Mouse (Mus musculus) limb, embryonic 11.5 days (tissue): ENCODE results near the gene Kdm5c. TPM values are rescaled to one million over a fixed set of nuclear protein-coding genes. Genes with fewer than 3 reads are reported as not detected.

Source experiments
- ATAC-seq: fragments of 200-750 bp; cut with Nextera tagmentation; 2 replicates; pipeline ENCODE4 v1.8.0; 2017; ENCODE audit warnings: low read depth; ENCODE audit not compliant: insufficient number of reproducible peaks, low FRiP score, low TSS enrichment
- DNase-seq: peaks from one replicate; pipeline ENCODE4 v3.0.0-alpha.2; 2015; ENCODE audit warnings: low spot score
- H3K27ac ChIP-seq: fragments of 300-500 bp; sonication (generic); replicated peaks from 2 replicates; pipeline ENCODE4 v1.5.1; 2014; ENCODE audit warnings: low read depth, mild to moderate bottlenecking, low read length
- H3K27me3 ChIP-seq: fragments of 300-500 bp; sonication (generic); 2 replicates; pipeline ENCODE4 v1.6.1; 2014; ENCODE audit warnings: mild to moderate bottlenecking, low read length, mixed read lengths; ENCODE audit not compliant: control insufficient read depth, insufficient read depth
- H3K36me3 ChIP-seq: fragments of 300-500 bp; sonication (generic); 2 replicates; pipeline ENCODE4 v1.6.1; 2014; ENCODE audit warnings: mild to moderate bottlenecking, low read length, moderate library complexity, mixed read lengths; ENCODE audit not compliant: control insufficient read depth, insufficient read depth
- H3K4me1 ChIP-seq: fragments of 300-500 bp; sonication (generic); 2 replicates; pipeline ENCODE4 v1.6.1; 2014; ENCODE audit warnings: low read length, mixed read lengths; ENCODE audit not compliant: control insufficient read depth, insufficient read depth
- H3K4me2 ChIP-seq: fragments of 300-500 bp; sonication (generic); 2 replicates; pipeline ENCODE4 v1.6.1; 2014; ENCODE audit warnings: low read depth, mild to moderate bottlenecking, moderate library complexity; ENCODE audit not compliant: severe bottlenecking
- H3K4me3 ChIP-seq: fragments of 300-500 bp; sonication (generic); 2 replicates; pipeline ENCODE4 v1.5.1; 2014; ENCODE audit warnings: low read depth, low read length
- H3K9ac ChIP-seq: fragments of 300-500 bp; sonication (generic); 2 replicates; pipeline ENCODE4 v1.6.1; 2014; ENCODE audit warnings: mild to moderate bottlenecking, low read length
- H3K9me3 ChIP-seq: fragments of 300-500 bp; sonication (generic); 2 replicates; pipeline ENCODE4 v1.6.1; 2016; ENCODE audit warnings: low read length; ENCODE audit not compliant: control insufficient read depth
- WGBS: fragments of 180-500 bp; shearing (Covaris S2); extraction: QIAGEN DNeasy Blood & Tissue Kit; methylation state at CpG from one replicate; pipeline ENCODE4 v1.1.7; 2014; 5-methylcytosine and 5-hydroxymethylcytosine counted together
- polyA plus RNA-seq: library from polyadenylated mRNA; unstranded; fragments of >200 nt; fragmentation: Nextera tagmentation; extraction: Ambion mirVana; gene quantifications from 2 replicates; pipeline ENCODE4 v1.2.1, GENCODE M21; 2014

Gene Kdm5c
- polyA plus RNA-seq, 1 experiment from 2014 or later = 33.8 TPM

DNA sequence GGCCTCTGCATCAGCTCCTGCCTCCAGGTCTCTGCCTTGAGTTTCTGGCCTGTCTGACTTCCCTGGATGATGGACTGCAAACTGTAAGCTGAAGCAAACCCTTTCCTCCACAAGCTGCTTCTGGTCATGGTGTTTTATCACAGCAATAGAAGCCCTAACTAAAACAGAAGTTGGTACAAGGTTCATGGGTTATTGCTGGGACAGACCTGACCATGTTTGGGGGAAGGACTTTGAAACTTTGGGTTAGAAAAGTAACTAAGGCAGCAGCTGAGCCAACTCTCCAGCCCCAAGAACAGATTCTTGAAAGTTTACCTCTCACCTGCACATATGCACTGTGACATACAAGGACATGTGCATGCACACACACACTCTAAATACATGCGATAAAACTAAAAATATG, 27.3 kb upstream of the Kdm5c start:
- DNase-seq (no peak), ATAC-seq (no peak)
- H3K4me2 ChIP-seq = no peak overlapping the region
- H3K4me1 ChIP-seq = no peaks in the 10 kb centered on the region
- no peak overlapping the region for H3K27ac ChIP-seq
- H3K4me3 ChIP-seq = no peak overlapping the region
- peaks cover 47% of the 10 kb centered on the region for H3K27me3 ChIP-seq
- no peaks in the 10 kb centered on the region for H3K36me3 ChIP-seq
- H3K9me3 ChIP-seq = no peaks in the 10 kb centered on the region
- 100% methylated on average over 1 of the region's 1 CpGs for WGBS
- H3K9ac ChIP-seq = no peak overlapping the region

- H3K4me3 ChIP-seq = no peak overlapping the region
- no peaks in the 10 kb centered on the region for H3K36me3 ChIP-seq
- H3K27ac ChIP-seq = no peak overlapping the region
- no peaks in the 10 kb centered on the region for H3K9me3 ChIP-seq
- WGBS = 76% methylated on average over 1 of the region's 1 CpGs
- ATAC-seq = no peak
- no peaks in the 10 kb centered on the region for H3K4me1 ChIP-seq
- H3K4me2 ChIP-seq = no peak overlapping the region
- no peak overlapping the region for H3K9ac ChIP-seq
- no peak for DNase-seq
- H3K27me3 ChIP-seq = peaks cover 20% of the 10 kb centered on the region
Observed at GRCm38 (mm10) chrX:152214703-152215102, 18.1 kb upstream of the Kdm5c start.

DNA sequence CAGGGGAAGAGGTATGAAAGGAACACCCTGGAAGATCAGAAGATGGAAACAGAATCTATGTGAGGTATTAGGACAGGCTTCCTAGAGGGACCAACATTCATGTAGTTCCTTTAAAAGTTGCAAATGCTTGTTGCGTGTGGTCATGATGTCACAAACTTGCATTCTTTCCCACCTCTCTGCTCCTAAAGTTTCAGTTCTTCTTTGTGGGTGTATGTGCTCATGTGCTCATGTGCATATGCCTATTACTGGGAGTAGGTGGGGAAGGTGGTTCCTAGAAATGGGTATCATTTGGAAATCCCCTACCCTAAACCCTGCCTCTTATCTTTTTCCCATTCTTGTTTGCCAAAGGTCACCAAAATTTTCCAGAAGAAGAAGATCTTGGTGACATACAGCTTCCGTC, 14.3 kb upstream of the Kdm5c start:
- ATAC-seq = no peak

DNA sequence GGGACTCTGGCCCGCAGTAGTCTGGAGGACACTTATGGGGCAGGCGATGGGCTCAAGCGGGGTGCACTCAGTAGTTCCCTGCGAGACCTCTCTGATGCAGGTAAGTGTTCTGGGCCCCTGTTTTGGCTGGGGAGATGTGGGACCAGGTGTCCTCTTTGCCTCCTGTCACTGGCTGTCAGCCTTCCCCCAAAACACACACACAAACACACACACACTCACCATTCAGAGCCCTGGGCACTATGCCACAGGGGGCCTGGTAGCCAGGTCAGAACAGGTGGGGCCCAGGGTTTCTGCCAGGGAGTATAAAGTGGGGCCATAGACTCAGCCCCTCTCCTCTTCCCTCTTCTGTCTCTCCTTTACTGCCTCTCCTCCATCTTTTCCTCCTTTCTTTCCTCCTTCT, 11.1 kb upstream of the Kdm5c start:
- Histone ChIP-seq H3K27ac (no peak overlapping the region), H3K4me2 (no peak overlapping the region), H3K9ac (no peak overlapping the region), H3K36me3 (no peaks in the 10 kb centered on the region), H3K4me3 (no peak overlapping the region), H3K4me1 (no peaks in the 10 kb centered on the region), H3K27me3 (peaks cover 38% of the 10 kb centered on the region), H3K9me3 (no peaks in the 10 kb centered on the region)
- 65% methylated on average over 4 of the region's 4 CpGs for whole genome bisulfite sequencing
- DNase-seq = no peak
- ATAC-seq = no peak

More for the DNA sequence above, 14.3 kb upstream of the Kdm5c start:
- DNase-seq = no peak
- H3K4me3 ChIP-seq = no peak overlapping the region
- no peak overlapping the region for H3K27ac ChIP-seq
- no peaks in the 10 kb centered on the region for H3K4me1 ChIP-seq
- no peak overlapping the region for H3K4me2 ChIP-seq
- no peak overlapping the region for H3K9ac ChIP-seq
- WGBS = 91% methylated on average over 2 of the region's 2 CpGs
- H3K9me3 ChIP-seq = no peaks in the 10 kb centered on the region
- peaks cover 29% of the 10 kb centered on the region; the same call in 1 of the 2 replicates for H3K27me3 ChIP-seq
- no peaks in the 10 kb centered on the region for H3K36me3 ChIP-seq

- DNase-seq (no peak), ATAC-seq (no peak)
- H3K27me3 ChIP-seq = peaks cover 38% of the 10 kb centered on the region
- no peak overlapping the region for H3K27ac ChIP-seq
- no peak overlapping the region for H3K9ac ChIP-seq
- H3K9me3 ChIP-seq = no peaks in the 10 kb centered on the region
- H3K4me3 ChIP-seq = no peak overlapping the region
- no peaks in the 10 kb centered on the region for H3K4me1 ChIP-seq
- H3K36me3 ChIP-seq = no peaks in the 10 kb centered on the region
- no peak overlapping the region for H3K4me2 ChIP-seq
- 50% methylated on average over 9 of the region's 9 CpGs for WGBS
Observed at GRCm38 (mm10) chrX:152222226-152222625, 10.6 kb upstream of the Kdm5c start.

GRCm38 (mm10) chrX:152223313-152223712, 9.5 kb upstream of the Kdm5c start:
- Histone ChIP-seq H3K9ac (no peak overlapping the region), H3K27me3 (peaks cover 37% of the 10 kb centered on the region), H3K4me1 (no peaks in the 10 kb centered on the region), H3K4me3 (no peak overlapping the region), H3K4me2 (no peak overlapping the region), H3K27ac (no peak overlapping the region), H3K36me3 (no peaks in the 10 kb centered on the region), H3K9me3 (no peaks in the 10 kb centered on the region)
- no peak for ATAC-seq
- DNase-seq = no peak
- WGBS = 85% methylated on average over 6 of the region's 6 CpGs

DNA sequence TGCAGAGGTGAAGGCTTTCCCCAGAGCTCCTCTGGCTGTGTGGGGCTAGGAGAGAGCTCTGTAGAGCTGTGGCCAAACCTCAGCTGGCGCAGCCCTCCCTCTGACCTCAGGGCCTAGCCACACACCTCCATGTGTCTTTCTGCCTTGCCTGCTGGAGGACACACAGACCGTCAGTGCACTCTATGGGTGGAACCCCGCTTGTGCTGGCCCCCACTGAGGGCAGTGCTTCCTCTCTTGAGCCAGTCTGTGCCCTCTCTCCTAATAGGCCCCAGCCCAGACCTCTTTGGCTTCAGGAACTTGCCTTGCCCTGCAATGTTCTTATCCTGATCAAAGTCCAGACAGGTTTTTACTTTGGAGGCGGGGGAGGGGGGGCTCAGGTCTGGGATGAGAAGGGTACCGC, 8.5 kb upstream of the Kdm5c start:
- no peak overlapping the region for H3K27ac ChIP-seq
- no peak overlapping the region for H3K9ac ChIP-seq
- H3K36me3 ChIP-seq = no peaks in the 10 kb centered on the region
- 73% methylated on average over 5 of the region's 5 CpGs for WGBS
- no peaks in the 10 kb centered on the region for H3K4me1 ChIP-seq
- no peaks in the 10 kb centered on the region for H3K9me3 ChIP-seq
- DNase-seq (no peak), ATAC-seq (no peak)
- no peak overlapping the region for H3K4me3 ChIP-seq
- peaks cover 39% of the 10 kb centered on the region for H3K27me3 ChIP-seq
- no peak overlapping the region for H3K4me2 ChIP-seq

GRCm38 (mm10) chrX:152234125-152234524, 1.3 kb downstream of the Kdm5c start:
- Histone ChIP-seq H3K27ac (no peak overlapping the region), H3K4me2 (peak overlapping the region; percentile 56), H3K9me3 (no peaks in the 10 kb centered on the region), H3K36me3 (no peaks in the 10 kb centered on the region), H3K9ac (peak overlapping the region; percentile 94), H3K4me1 (peaks cover 11% of the 10 kb centered on the region; the same call in 1 of the 2 replicates), H3K4me3 (peak overlapping the region; percentile 86), H3K27me3 (no peaks in the 10 kb centered on the region)
- ATAC-seq = no peak
- DNase-seq = no peak
- WGBS = 33% methylated on average over 3 of the region's 3 CpGs

DNA sequence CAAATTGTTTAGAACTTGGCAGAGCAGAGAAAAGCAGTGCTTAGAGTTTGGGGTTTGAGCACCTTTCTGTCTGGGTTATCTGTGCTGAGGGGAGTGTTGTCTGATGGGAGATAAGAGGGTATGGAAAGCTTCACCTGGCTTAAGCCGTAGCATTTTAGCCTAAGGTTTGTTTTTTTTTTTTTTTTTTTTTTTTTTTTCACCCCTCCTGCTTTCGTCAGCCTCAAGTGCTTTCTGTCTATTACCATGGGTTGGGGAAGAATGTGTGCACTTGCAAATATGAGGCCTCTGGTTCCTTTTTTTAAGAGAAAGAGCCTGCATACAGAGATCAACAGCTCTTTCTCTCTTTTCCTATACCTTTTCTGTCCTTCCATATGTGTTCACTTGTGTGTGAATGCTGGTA, 2.9 kb downstream of the Kdm5c start:
- Histone ChIP-seq H3K27me3 (no peaks in the 10 kb centered on the region), H3K4me1 (peaks cover 11% of the 10 kb centered on the region; the same call in 1 of the 2 replicates), H3K4me3 (no peak overlapping the region), H3K4me2 (no peak overlapping the region), H3K27ac (no peak overlapping the region), H3K9me3 (no peaks in the 10 kb centered on the region), H3K9ac (no peak overlapping the region), H3K36me3 (peaks cover 5% of the 10 kb centered on the region; the same call in 1 of the 2 replicates)
- no peak for ATAC-seq
- WGBS = 79% methylated on average over 2 of the region's 2 CpGs
- DNase-seq = no peak
